Mouse (Mus musculus) E14TG2a.4 (cell line): Measurements from ENCODE around the gene Gm9913.

Experiments used
- CTCF ChIP-seq: conservative IDR thresholded peaks from 2 replicates; pipeline ENCODE4 v1.5.1; 2014; ENCODE audit warnings: low read length
- NANOG ChIP-seq: IDR thresholded peaks from 2 replicates; pipeline ENCODE4 v1.6.1; 2014; ENCODE audit warnings: borderline replicate concordance, low read length, mixed read lengths
- POU5F1 ChIP-seq: IDR thresholded peaks from 2 replicates; pipeline ENCODE4 v1.6.1; 2014; ENCODE audit warnings: low read length, borderline replicate concordance

- no peak for TF ChIP-seq CTCF
- no peak for TF ChIP-seq POU5F1
- no peak for TF ChIP-seq NANOG
Observed at GRCm38 (mm10) chr2:125506316-125507054, 1.6 kb downstream of the Gm9913 start.
